Mouse (Mus musculus) thymus, adult 2 months (tissue): ENCODE measurements around the gene Col8a2. TPM values are rescaled to one million over a fixed set of nuclear protein-coding genes. Genes with fewer than 3 reads are reported as not detected.
A peak's percentile ranks its signal among the peaks of the same experiment; 100 is the strongest.

ENCODE experiments used
- DNase-seq: peaks from one replicate; pipeline ENCODE4 v3.0.0; 2021
- H3K27ac ChIP-seq: fragments of 200-500 bp; 2 replicates; pipeline ENCODE4 v1.5.1; 2012; ENCODE audit warnings: low read length, control low read depth; ENCODE audit not compliant: control insufficient read depth, insufficient read depth
- H3K27me3 ChIP-seq: fragments of 200-500 bp; 2 replicates; pipeline ENCODE4 v1.6.1; 2012; ENCODE audit warnings: mild to moderate bottlenecking, low read length, moderate library complexity, mixed read lengths; ENCODE audit not compliant: control insufficient read depth, insufficient read depth
- H3K36me3 ChIP-seq: fragments of 200-500 bp; 2 replicates; pipeline ENCODE4 v1.6.1; 2012; ENCODE audit warnings: mild to moderate bottlenecking, low read length, moderate library complexity; ENCODE audit not compliant: control insufficient read depth, insufficient read depth
- H3K4me1 ChIP-seq: fragments of 200-500 bp; replicated peaks from 2 replicates; pipeline ENCODE4 v1.6.1; 2012; ENCODE audit warnings: low read length; ENCODE audit not compliant: control insufficient read depth, insufficient read depth
- H3K4me3 ChIP-seq: fragments of 200-500 bp; 2 replicates; pipeline ENCODE4 v1.5.1; 2012; ENCODE audit warnings: mild to moderate bottlenecking, low read length, control low read depth, moderate library complexity; ENCODE audit not compliant: control insufficient read depth, insufficient read depth
- CTCF ChIP-seq: fragments of 200-500 bp; IDR thresholded peaks from 2 replicates; pipeline ENCODE4 v1.5.1; 2012; ENCODE audit warnings: mild to moderate bottlenecking, control low read depth, low read length, moderate library complexity, borderline replicate concordance; ENCODE audit not compliant: control insufficient read depth, poor library complexity, insufficient read depth; ENCODE audit errors: extremely low read depth
- POLR2A ChIP-seq: fragments of 200-500 bp; IDR thresholded peaks from 2 replicates; pipeline ENCODE4 v1.6.1; 2012; ENCODE audit warnings: mild to moderate bottlenecking, low read length, control low read depth, moderate library complexity; ENCODE audit not compliant: control insufficient read depth, poor library complexity, insufficient read depth; ENCODE audit errors: extremely low read depth
- WGBS: fragments of 180-500 bp; shearing (Covaris S2); methylation state at CpG from one replicate; pipeline ENCODE4 v1.1.7; 2018; 5-methylcytosine and 5-hydroxymethylcytosine counted together
- polyA plus RNA-seq: library from polyadenylated mRNA; depleted of rRNA; stranded (reverse); fragments of >200 nt; gene quantifications from 2 replicates; pipeline ENCODE4 v1.2.3, GENCODE M21; 2012

Gene Col8a2
- polyA plus RNA-seq, 1 experiment, result 0.35 TPM

GRCm38 (mm10) chr4:126306827-126307226 is 20.2 kb downstream of the Col8a2 start:
- H3K27me3 ChIP-seq, result peaks cover 3% of the 10 kb centered on the region
- no peaks in the 10 kb centered on the region for H3K36me3 ChIP-seq
- 0 out of 2 replicates have a peak, but pooled peaks cover 4% of the 10 kb centered on the region for H3K4me1 ChIP-seq
- WGBS, result 42% methylated on average over 2 of the region's 2 CpGs
- H3K27ac ChIP-seq, result no peak overlapping the region
- no peak overlapping the region for H3K4me3 ChIP-seq
- no peak for DNase-seq
- no peak for TF ChIP-seq POLR2A
- no peak for TF ChIP-seq CTCF

GRCm38 (mm10) chr4:126309211-126309921 is 22.8 kb downstream of the Col8a2 start:
- TF ChIP-seq POLR2A, result no peak
- H3K4me3 ChIP-seq, result no peak overlapping the region
- no peaks in the 10 kb centered on the region for H3K27me3 ChIP-seq
- H3K4me1 ChIP-seq, result 0 out of 2 replicates have a peak, but pooled peaks cover 4% of the 10 kb centered on the region
- H3K27ac ChIP-seq, result no peak overlapping the region
- DNase-seq, result peak; percentile 35
- WGBS, result 28% methylated on average over 20 of the region's 20 CpGs
- H3K36me3 ChIP-seq, result no peaks in the 10 kb centered on the region

- Histone ChIP-seq H3K4me1 (0 out of 2 replicates have a peak, but pooled peaks cover 4% of the 10 kb centered on the region), H3K4me3 (no peak overlapping the region), H3K27ac (no peak overlapping the region), H3K36me3 (no peaks in the 10 kb centered on the region), H3K27me3 (no peaks in the 10 kb centered on the region)
- WGBS, result 1% methylated on average over 7 of the region's 7 CpGs
- TF ChIP-seq CTCF (peak; percentile 47; the same call in 1 of the 2 replicates), POLR2A (no peak)
- DNase-seq, result peak; percentile 82
Observed at GRCm38 (mm10) chr4:126309922-126310309, 23.3 kb downstream of the Col8a2 start.

- 0 out of 2 replicates have a peak, but pooled peaks cover 4% of the 10 kb centered on the region for H3K4me1 ChIP-seq
- H3K27ac ChIP-seq, result no peak overlapping the region
- WGBS, result 85% methylated on average over 7 of the region's 7 CpGs
- no peak overlapping the region for H3K4me3 ChIP-seq
- H3K36me3 ChIP-seq, result no peaks in the 10 kb centered on the region; the same call in 1 of the 2 replicates
- TF ChIP-seq POLR2A (no peak), CTCF (no peak)
- DNase-seq, result no peak
- H3K27me3 ChIP-seq, result no peaks in the 10 kb centered on the region
Observed at GRCm38 (mm10) chr4:126310344-126310743, 23.8 kb downstream of the Col8a2 start.

- 0 out of 2 replicates have a peak, but pooled peaks cover 4% of the 10 kb centered on the region for H3K4me1 ChIP-seq
- peaks cover 10% of the 10 kb centered on the region for H3K36me3 ChIP-seq
- H3K27me3 ChIP-seq, result no peaks in the 10 kb centered on the region
- 96% methylated on average over 16 of the region's 16 CpGs for WGBS
- no peak for DNase-seq
- no peak for TF ChIP-seq POLR2A
- no peak for TF ChIP-seq CTCF
- no peak overlapping the region for H3K4me3 ChIP-seq
- H3K27ac ChIP-seq, result no peak overlapping the region
Observed at GRCm38 (mm10) chr4:126311566-126312200, 25.1 kb downstream of the Col8a2 start.

GRCm38 (mm10) chr4:126313202-126313601 is 26.6 kb downstream of the Col8a2 start:
- TF ChIP-seq POLR2A (no peak), CTCF (no peak)
- Histone ChIP-seq H3K27me3 (no peaks in the 10 kb centered on the region), H3K4me3 (no peak overlapping the region), H3K4me1 (0 out of 2 replicates have a peak, but pooled peaks cover 4% of the 10 kb centered on the region), H3K36me3 (peaks cover 24% of the 10 kb centered on the region), H3K27ac (no peak overlapping the region)
- 82% methylated on average over 5 of the region's 5 CpGs for WGBS
- DNase-seq, result no peak

GRCm38 (mm10) chr4:126314393-126314792 is 27.8 kb downstream of the Col8a2 start:
- no peak for TF ChIP-seq CTCF
- no peak for TF ChIP-seq POLR2A
- 87% methylated on average over 10 of the region's 10 CpGs for WGBS
- H3K4me1 ChIP-seq, result 0 out of 2 replicates have a peak, but pooled peaks cover 4% of the 10 kb centered on the region
- peaks cover 24% of the 10 kb centered on the region for H3K36me3 ChIP-seq
- no peak overlapping the region for H3K4me3 ChIP-seq
- no peak overlapping the region for H3K27ac ChIP-seq
- H3K27me3 ChIP-seq, result no peaks in the 10 kb centered on the region
- DNase-seq, result no peak
